Mouse (Mus musculus) liver, postnatal 0 days (tissue): ENCODE measurements at regions not wholly inside any gene's neighbourhood (a gene's known extent, or its start where the extent isn't known, plus 50 kb on each side); places are given as distances from the start of the nearest gene placed in this dataset.

Experiments
- CTCF ChIP-seq: sonication (generic); IDR thresholded peaks from 2 replicates; pipeline ENCODE4 v1.5.1; 2016; ENCODE audit warnings: antibody characterized with exemption, low read depth
- EP300 ChIP-seq: IDR thresholded peaks from 2 replicates; pipeline ENCODE4 v1.6.1; 2016; ENCODE audit warnings: antibody characterized with exemption, low read depth, mild to moderate bottlenecking

GRCm38 (mm10) chr13:107893581-107894183 is 150.6 kb upstream of the Smim15 start:
- TF ChIP-seq CTCF (no peak), EP300 (no peak)
